Mouse (Mus musculus) gastrocnemius, postnatal 4 days (tissue): ENCODE data around the gene Fam25c. TPM values are rescaled to one million over a fixed set of nuclear protein-coding genes. Genes with fewer than 3 reads are reported as not detected.
"Not testable (repeated sequence)": the region's sequence is repeated elsewhere in the genome, so short reads cannot be mapped to it uniquely, and the experiment has no call there.

Experiments used
- DNase-seq, 2 experiments: peaks; one replicate each; pipeline ENCODE4 v3.0.0; 2021 to 2022; ENCODE audit warnings: low spot score in 2 of 2, mixed read lengths in 2 of 2
- total RNA-seq, 2 experiments: library from RNA; stranded (reverse); gene quantifications; 2 replicates each; pipeline ENCODE4 v1.2.3; 2021

Fam25c gene
- total RNA-seq, 2 experiments from 2014 or later: not detected

DNA sequence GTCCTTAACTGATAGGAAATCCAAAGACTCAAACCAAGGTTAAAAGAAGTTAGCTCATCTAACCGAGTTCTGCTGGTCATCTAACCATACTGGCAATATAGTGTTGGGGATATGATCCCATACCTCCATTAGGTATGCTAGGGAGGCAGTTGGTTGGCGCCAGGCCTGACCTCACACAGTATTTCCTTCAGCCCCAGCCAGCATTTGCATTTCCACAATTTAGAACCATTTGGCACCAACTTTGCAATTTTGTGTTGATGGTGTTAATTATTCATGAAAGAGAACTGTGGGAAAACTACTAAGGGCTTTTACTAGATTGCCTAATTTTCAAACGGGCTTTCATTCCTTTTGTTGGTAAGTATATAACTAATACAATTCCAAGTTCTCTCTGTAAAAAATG lies 23.3 kb downstream of the Fam25c start:
- DNase-seq: no peak

DNA sequence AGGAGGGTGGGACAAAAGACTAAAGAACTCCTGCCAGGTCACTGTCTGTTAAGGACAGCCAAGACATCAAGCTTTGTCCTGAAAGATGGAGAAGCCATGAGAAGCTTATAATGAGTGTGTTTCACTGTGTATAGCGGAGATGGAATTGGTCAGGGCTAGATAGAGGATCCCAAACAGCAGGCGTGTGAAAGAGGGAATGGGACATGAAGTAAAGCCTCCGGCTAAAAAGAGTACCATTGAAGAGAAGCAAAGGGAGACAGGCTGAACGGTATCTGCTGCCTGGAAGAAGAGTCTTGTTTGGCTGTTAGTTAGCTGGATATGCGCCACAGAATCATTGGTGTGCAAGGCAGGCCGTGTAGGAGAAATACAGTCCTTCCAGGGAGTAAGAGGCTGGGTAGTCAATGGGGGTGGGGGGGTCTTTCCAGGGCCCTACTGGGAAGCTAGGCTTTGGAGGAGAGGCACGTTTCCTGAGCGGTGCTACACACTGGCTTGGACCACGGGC lies 24.5 kb downstream of the Fam25c start:
- no peak for DNase-seq

DNA sequence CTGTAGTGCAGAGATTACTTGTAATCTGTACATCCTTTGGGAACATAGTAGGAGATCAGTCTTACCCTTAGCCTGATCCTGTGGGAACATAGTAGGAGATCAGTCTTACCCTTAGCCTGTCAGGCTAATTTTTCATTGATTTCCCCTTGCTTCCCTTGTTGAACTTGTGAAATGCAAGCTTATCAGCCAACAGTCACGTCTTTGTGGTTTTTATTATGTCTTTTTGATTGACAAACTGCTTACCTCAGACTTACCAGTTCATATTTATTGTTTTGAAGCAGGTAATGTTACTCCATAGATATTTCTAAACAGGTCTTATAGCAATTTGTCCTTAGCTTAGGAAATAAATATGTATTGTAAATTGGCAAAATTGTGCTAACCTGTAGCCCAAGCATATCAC lies 27.6 kb downstream of the Fam25c start:
- no peak for DNase-seq

DNA sequence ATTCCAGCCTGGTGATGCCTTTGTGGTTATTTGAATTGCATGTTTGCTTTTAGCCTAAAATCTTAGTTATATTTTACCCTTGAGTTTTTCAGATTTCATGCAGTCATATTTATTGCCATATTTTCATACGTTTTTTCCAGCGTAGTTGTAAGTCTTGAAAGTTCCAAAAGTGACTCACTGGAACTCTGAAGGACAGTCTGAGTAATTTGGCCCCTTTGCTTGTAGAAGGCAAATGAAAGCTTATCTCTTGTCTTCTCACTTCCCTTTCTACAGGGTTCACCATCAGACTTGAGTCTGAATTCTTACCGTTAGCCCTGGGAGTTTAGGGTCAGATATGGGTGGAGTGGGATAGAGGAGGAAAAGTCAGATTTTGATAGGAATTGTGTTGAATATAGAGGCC lies 28.6 kb downstream of the Fam25c start:
- DNase-seq: no peak

DNA sequence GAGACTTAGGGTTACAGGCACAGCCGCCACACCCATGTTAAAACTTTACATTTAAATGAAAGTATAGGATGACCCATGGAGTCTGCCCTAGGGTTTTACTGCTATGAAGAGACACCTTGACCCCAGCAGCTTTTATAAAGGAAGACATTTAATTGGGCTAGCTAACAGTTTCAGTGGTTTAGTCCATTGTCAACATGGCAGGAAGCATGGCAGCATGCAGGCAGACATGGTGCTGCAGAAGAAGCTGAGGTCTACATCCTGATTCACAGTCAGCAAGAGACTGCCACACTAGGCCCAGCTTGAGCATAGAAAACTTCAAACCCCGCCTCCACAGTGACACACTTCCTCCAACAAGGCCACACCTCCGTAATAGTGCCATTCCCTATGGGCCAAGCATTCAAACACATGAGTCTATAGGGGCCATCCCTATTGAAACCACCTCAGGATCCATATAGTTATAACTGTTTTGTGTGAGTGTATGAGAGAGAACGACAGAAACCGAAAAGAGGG lies 31.6 kb downstream of the Fam25c start:
- no peak for DNase-seq

DNA sequence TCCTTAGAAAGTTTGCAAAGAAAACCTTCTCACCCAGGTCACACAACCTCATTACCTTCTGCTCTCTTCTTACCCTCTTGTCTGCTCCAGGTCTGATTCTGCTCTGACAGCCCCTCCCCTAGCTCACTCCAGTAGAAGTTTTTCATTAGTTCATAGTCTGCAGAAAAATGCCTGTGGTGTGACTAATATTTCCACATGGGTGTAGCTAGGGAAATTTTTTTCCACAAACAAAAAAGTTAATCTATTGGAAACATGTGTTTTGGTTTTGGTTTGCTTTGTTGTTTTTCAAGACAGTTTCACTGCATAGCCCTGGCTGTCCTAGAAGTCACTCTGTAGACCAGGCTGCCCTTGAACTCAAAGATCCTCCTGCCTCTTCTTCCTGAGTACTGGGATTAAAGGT lies 37.1 kb downstream of the Fam25c start:
- no peak for DNase-seq

DNA sequence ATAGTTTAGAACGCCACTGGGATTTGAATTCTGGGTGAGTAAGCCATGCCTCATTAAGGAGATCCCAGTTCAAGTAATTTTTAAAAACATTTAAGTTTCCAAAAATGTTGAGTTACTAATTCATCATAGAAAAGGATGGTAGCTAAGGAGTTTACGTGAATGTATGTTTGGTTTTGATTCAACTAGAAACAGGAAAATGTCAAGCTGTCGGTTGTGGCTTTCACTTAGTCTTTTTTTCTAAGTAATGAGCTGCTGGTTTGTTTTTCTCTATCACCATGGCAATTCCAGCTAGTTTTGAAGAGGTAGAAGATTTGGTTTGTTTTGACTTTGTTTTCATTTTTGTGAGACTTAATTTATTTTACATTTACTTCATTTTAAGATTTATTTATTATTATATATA lies 37.8 kb downstream of the Fam25c start:
- no peak for DNase-seq

DNA sequence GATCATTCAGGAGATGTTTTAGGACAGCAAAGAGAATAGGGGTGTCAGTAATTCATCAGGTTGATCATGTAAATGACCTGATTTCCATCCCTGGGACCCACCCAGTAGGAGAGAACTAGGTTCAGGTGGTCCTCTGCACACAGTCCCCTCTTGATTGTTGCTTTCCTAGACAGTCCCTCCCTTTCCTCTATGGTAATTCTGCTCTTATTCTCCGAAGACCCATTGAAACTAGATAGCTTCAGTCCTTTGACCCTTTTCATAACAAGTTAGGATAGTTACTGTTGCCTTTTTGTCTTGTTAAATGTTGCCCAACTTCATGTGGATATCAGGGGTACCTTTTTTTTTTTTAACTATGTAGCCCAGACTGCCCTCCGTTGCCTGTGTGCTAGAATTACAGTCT lies 38.9 kb downstream of the Fam25c start:
- DNase-seq: no peak

DNA sequence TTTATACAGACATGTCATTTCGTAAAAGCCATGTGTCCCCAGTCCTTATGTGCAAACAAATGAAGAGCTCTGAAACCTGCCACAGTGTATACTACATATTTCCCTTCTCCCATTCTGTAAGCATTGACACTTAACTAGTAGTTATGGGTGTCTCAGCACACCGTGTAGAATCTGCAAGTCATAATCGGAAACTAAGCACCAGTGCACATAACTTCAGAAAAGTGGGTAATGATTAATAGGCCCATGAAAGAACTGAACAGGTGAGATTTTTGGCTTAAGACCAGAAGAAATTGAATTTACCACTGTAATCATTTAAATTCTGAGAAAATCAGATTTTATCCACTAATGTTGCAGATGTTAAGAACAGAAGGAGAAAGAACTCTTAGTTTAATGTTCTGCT lies 40.4 kb downstream of the Fam25c start:
- no peak for DNase-seq

DNA sequence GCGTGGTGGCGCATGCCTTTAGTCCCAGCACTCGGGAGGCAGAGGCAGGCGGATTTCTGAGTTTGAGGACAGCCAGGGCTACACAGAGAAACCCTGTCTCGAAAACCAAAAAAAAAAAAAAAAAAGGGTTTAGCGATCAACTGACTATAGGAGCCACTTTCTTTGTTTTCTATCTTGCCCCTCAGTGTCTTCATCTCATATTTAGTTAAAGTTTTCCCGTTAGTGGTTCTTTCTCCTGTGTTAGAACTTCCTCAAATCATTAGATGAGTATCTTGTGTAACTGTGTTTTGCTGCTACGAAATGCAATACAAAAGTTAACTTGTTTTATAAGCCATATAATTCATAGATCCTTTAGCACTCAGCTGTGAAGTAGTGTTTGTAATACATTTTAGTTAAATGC lies 40.9 kb downstream of the Fam25c start:
- DNase-seq: not testable (repeated sequence)

DNA sequence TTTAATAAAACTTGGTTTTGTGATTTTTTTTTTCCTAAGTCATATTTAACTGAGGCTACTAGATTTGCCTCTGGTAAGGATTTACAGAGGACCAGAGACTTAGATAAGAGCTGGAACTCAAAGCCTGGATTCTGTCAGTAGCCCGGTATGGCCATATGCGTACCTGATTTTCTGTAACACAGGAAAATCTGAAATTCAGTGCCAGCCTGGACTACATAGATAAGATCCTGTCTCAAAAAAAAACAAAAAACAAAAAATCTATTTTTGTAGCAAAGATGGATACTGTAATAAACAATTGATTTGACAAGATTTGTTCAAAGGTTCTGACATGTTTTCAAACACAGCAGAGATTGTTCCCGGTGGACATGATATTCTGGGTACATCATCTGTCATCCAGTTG lies 41.6 kb downstream of the Fam25c start:
- DNase-seq: no peak

DNA sequence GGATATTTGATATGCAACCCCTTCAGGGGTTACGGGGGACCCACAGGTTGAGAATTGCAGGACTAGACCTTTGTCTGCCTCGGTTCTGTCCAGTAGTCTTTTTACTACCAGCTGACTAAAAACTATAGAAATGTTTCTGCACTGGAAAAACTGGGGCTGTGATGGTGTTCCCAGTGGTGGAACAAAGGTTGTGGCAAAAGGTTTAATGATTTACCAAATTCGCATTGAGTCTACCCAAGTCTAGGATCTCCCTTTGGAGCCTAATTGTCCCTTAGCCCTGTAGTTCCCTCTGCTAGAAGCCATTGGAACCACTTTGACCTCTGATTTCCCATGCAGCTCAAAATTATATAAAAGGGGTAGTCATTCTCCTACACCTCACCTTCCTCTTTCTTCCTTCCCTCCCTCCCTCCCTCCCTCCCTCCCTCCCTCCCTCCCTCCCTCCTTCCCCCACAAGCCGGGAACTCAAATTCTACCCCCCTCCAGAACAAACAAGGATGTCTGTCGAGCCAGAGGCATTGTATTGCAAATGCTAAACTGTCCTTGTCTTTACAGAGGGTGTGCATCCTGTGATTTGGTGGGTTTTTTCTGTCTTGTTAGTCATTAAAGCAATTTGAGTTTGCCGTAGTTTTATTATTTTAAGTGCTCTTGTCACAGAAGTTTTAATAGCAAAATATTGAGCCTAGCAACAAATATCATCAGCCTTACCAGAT lies 42.7 kb downstream of the Fam25c start:
- no peak for DNase-seq

DNA sequence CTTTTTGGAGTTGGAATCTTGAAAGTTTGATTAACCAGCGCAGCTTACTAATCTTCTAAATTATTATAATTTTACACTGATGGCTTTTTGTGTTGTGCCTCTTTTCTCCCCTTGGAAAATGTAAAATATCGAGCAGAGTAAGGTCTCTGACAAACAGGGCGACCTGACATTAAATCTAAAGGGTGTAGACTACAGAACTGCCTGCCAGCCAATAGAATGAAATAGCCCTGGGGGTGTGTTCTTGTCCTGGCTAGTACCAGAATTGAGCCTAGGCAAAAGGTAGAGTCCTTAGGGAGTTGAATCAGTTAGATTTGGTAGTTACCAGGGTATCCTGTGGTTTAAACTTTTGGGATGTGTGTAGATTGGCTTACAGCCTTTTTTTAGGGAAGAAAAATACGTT lies 43.5 kb downstream of the Fam25c start:
- no peak for DNase-seq

DNA sequence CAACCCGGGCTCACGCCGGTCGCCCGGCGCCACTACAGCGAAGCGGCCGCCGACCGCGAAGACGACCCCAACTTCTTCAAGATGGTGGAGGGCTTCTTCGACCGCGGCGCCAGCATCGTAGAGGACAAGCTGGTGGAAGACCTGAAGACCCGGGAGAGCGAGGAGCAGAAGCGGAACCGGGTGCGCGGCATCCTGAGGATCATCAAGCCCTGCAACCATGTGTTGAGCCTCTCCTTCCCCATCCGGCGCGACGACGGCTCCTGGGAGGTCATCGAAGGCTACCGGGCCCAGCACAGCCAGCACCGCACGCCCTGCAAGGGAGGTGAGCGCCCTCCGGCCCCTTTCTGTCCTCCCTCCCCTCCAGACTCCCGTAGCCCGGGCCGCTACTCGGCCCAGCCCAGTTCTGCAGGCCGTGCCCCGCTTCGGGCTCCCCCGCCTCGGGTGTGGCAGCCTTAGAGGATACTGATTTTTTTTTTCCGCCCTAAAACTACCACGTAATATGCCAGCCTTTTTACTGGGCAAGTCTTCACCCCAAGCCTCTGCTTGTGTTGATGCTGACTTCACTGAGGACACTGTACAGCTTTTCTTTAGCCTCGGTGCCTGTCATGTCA lies 44.1 kb downstream of the Fam25c start:
- peak; percentile 54 to 60 for DNase-seq

DNA sequence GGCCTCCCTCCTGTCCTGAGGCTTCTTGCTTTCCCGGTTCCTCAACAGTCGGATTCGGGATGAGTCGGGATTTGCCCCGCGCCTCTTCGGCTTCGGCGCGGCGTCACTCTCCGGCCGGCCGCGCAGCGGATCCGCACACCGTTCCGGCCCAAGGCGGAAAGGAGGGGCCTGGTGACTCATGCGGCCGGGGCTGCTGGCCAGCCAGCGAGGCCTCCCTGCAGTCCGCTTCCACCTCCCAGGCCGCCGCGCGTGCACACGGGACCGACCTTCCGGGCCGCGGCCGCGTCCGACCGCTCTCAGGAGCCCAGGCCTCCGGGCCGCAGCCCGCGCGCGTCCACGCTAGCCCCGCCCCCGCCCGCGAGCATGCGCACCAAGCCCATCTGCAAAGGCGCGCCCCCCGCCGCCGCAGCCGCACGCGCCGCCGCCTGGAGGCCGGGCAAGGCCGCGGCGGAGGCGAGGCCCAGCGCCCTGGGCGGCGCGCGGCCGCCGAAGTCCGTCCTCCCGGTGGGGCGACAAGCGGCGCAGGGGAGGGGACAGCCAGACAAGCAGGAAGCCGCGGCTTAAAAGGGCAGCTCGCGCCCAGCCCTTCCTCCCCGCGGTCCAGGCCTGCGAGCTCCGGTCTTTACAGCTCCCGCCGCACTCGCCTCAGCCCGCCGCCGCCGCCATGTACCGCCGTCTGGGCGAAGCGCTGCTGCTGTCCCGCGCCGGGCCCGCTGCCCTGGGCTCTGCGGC lies 44.8 kb downstream of the Fam25c start, which contains the start of the genes Shld2 and Glud1:
Shld2 (minus strand) TSS at position 260 of the 732 bp plus-strand sequence.
Glud1 (plus strand) TSS at position 494 of the 732 bp plus-strand sequence.
- peak; percentile 97 to 98 for DNase-seq

DNA sequence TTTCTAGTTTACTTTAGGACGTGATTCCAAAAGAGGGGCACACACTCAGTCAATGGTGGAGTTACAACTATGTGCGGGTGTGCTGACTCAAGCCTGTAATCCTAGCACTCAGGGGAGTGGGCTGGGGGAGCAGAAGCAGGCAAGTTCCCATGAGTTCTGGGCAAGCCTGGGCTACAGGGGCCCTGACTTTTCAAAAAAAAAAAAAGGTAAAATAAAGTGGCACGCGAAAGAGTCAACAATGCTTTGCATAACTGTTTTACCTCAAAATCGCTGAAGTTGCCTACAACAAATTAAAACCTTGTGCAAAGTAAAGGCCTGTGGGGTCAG lies 45.4 kb downstream of the Fam25c start:
- DNase-seq: no peak

DNA sequence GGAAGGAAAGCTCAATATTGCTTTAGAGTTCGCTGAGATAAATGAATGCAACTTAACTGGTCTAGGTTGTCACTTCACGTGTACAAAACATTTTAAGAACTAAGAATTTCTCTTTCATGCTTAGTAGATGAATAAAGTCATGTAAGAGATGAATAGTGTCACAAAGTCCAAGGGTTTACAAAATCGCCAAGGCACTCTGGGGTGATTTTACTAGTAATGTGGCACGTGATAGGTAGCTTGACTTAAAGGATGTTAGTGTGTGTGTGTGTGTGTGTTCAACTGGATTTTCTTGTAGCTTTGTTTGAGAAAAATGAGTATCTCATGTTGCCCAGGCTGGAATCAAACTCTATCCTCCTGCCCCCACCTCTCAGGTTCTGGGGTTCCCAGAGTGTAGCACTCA lies 46.0 kb downstream of the Fam25c start:
- DNase-seq: no peak

DNA sequence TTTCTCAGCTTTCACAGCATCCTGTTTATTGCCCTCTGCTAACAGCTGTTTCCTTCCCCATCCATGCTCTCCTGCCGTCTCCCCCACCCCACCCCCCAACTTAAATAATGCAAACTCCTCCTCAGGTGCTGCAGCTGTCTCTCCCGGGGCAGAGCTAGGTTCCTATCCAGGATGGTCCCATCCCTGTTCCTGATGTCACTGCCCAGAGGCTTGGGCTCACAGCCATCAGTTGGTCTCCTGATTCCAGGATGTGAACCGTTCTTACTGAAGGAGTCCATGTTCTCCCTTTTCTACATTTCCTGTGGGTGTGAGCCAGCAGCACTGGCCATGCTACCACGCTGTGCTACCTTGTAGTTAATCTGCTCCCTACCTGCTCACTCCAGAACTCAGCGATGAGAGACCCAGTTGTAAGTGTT lies 52.0 kb downstream of the Fam25c start:
- no peak for DNase-seq

DNA sequence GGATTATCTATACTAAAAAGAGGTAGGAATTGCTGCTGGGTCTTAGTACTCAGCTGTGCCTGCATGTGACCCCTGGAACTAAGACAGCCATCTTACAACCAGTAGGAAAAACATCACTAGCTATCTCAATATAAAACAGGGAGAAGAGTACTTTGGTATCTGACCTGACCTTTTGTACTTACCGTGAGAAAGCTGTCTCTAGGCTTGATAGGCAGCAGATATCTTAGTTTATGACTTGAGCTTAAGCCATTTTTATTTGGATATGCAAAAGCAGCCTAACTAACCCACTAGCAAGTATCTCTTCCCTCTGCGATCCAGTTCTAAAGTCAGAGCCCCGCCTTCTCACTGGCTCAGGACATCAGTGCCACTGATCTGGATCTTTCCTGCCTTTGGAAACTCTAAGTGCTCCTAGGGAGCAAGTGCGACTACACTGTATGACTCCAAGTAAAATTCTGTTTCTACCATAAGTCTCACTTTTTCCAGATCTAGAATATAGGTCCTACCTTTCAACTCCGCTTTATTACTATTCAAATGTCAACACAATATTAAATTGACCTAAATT lies 52.5 kb downstream of the Fam25c start:
- no peak for DNase-seq
